Mouse (Mus musculus) lung, postnatal 14 days (tissue): ENCODE results near the gene Ganab.

Source experiments
- DNase-seq: peaks from one replicate; pipeline ENCODE4 v3.0.0; 2021

Gene Ganab

DNA sequence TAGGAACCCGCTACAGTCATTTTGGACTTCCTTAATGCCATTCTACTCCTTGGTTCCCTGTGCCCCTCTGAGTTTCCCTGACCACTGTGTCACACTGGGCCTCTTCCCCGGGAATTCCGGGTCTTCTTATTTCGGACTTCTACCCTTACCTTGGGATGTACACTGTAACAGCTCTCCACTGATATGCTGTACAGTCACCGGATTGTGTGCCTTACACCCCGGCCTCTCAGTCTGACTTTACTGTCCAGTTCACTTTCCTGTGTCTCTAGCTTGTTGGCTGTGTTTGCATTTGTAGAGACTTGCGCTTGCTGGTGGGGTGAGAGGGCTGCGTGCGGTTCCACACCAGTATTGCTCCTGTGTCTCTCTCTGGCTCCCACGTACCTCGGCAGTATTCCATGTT lies 32.2 kb downstream of the Ganab start:
- no peak for DNase-seq

DNA sequence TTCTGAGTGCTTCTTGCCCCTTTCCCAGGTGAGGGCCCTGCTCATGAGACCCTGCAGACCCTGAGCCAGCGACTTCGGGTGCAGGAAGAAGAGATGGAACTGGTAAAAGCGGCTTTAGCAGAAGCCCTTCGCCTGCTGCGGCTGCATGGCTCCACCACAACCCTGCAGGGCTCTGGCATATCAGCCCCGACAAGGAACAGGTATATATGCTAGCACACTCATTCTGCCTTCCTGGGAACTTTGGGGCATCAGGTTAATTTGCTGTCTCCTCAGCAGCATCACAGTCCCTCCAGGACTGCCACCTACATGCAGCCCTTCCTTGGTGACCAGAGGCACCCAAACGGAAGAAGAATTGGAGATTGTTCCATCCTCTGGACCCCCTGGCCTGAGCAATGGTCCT lies 32.9 kb downstream of the Ganab start:
- DNase-seq: no peak

DNA sequence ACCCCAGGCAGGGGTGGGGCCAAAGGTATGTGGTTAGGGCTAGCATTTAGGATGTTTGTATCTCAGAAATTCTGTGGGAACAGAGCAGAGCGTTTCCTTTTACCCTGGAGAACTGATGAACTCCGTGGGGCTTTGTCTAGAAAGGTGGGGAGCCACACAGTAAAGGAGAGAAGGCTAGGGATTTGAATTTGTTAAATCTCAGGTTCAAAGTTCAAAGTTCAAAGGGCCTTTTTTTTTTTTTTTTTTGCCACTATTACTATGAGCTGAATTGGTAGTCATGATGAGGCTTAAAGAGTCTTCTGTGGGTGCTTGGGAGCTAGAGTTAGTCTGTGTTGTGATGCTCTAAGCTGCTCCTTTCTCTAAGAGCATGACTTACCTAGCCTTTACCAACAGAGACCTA lies 38.9 kb downstream of the Ganab start:
- DNase-seq: no peak

DNA sequence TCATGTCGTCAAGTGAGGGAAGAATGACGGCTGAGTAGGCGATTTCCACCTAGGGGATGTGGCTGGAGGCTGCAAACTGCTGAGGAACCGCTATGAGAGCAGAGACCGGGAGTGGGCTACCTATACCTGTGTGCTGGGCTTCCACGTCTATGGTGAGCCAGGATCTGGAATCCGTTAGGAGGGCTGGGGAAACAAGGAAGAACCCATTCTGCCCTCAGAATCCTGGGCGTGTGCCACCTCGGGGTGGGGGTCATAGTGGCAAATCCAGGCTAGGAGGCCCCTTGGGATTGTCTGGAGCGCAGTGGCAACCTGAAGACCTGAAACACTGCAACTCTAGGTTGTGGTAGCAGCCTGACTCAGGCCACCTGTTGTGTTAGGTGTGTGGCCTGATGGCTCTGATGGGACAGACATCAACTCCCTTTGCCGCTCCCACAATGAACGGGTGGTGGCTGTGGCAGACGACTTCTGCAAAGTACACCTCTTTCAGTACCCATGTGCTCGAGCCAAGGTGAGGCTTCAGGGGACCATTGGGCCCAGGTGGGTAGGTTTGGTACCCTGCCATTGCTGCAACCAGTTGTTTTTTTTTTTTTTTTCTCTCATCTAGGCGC lies 42.8 kb downstream of the Ganab start:
- DNase-seq: no peak

GRCm38 (mm10) chr19:8941136-8941514 lies 43.3 kb downstream of the Ganab start:
- DNase-seq: no peak

GRCm38 (mm10) chr19:8941515-8942217 lies 43.8 kb downstream of the Ganab start, which contains the start of gene Mta2:
Gene Mta2 (plus strand): TSS chr19:8941875.
- peak; percentile 95 for DNase-seq

- peak; percentile 62 for DNase-seq
These were observed 44.5 kb downstream of the Ganab start for GRCm38 (mm10) chr19:8942276-8942964.

DNA sequence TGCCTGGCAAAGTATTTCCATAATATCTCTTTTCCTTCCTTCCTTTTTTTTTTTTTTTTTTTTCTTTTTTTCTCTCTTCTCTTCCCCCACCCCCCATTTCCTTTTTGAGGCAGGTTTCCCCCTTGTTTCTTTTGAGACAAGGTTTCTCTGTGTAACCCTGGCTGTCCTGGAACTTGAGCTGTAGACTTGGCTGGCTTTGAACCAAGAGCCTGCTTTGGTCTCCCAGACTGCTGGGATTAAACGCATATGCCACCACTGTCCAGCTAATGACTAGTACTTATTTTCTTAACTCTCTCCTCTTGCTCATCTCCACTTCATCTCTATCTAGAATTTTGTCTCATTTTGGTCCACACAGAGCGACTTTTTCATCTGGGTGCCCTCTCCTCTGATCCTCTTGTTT lies 45.2 kb downstream of the Ganab start:
- no peak for DNase-seq

DNA sequence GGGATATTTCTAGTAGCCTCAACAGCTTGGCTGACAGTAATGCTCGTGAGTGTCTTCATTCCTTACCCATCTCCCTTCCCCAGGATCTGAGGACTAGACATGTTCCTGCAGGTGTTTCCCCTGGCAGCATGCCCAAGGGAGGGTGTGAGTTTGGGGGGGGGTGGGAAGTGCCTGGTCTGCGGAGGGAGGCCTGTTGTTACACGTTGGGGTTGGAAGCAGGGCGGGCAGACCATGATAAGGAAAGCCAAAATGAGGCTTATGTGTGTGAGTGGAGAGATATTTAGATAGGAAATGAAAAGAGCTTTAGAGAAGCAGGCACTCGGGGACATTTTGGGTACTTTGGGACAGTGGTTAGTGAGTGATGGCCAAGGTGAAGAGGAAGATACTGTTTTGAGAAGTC lies 46.2 kb downstream of the Ganab start:
- no peak for DNase-seq

DNA sequence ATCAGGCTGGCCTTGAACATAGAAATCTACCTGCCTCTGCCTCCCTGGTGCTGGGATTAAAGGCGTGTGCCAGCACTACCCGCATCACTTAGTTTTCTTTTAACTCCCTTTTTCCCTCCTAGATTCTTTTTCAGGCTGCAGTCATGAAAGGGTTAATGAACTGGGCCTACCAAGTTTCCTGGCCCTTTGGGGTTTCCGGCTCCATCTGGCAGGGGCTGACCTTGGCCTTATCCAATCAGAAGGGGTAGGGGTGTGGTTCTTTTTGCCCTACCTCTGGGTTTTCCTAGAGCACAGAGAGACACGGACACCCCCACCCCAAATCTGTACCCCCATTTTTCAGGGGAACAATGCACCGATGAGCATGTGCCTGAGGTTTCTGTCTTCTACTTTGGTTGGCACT lies 46.9 kb downstream of the Ganab start:
- peak; percentile 76 for DNase-seq

DNA sequence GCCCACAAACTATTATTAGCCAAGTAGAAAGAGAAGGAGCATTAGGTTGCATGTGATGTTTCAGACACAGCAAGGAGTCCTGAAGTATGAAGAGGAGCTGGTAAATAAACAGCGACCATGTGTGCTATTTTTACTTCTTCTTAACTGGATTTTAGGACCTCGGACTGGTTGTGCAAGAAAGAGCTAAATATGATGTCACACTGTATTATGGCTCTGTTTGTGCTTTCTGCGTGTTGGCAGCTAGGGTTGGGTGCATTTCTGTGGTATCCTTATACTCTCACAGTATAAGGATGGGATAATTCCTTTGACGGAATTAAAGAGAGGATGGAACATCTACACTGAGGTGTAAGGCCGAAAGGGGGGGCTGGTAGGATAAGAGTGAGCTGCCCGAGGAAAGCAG lies 47.4 kb downstream of the Ganab start:
- DNase-seq: no peak

DNA sequence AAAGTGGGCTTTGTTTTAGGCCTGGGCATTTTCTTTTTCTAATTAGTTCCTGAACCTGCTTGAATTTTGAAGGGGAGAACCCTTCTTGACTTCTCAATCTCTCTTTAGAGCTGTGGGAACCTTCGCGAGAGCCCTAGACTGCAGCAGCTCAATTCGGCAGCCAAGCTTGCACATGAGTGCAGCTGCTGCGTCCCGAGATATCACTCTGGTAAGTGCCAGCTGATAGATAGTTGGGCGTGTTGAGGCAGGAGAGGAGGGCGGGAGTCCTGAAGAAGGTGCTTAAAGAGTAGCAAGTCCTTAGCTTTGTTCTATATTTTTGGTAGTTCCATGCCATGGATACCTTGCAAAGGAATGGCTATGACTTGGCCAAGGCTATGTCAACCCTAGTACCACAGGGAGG lies 49.1 kb downstream of the Ganab start:
- DNase-seq: no peak

- no peak for DNase-seq
These were observed 52.3 kb downstream of the Ganab start for GRCm38 (mm10) chr19:8950190-8950589.

DNA sequence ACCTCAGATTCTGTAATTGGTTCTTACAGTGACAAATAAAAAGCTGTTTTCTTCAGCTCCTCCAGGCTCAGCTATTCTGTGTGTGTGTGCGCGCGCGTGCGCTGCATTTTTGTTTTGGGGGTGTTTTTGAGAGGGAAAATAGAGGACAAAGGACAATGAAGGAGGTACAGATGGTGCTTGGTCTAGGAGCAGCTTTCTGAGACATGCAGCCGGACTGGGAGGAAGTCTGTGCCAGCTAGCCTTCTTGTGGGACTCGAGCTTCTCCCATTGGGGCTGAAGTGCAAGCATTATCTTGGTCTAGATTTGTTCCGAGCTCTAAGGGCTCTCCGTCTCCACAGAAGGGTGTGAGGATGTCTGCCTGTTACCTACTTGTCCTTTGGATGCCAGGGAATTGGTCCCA lies 54.4 kb downstream of the Ganab start:
- no peak for DNase-seq

DNA sequence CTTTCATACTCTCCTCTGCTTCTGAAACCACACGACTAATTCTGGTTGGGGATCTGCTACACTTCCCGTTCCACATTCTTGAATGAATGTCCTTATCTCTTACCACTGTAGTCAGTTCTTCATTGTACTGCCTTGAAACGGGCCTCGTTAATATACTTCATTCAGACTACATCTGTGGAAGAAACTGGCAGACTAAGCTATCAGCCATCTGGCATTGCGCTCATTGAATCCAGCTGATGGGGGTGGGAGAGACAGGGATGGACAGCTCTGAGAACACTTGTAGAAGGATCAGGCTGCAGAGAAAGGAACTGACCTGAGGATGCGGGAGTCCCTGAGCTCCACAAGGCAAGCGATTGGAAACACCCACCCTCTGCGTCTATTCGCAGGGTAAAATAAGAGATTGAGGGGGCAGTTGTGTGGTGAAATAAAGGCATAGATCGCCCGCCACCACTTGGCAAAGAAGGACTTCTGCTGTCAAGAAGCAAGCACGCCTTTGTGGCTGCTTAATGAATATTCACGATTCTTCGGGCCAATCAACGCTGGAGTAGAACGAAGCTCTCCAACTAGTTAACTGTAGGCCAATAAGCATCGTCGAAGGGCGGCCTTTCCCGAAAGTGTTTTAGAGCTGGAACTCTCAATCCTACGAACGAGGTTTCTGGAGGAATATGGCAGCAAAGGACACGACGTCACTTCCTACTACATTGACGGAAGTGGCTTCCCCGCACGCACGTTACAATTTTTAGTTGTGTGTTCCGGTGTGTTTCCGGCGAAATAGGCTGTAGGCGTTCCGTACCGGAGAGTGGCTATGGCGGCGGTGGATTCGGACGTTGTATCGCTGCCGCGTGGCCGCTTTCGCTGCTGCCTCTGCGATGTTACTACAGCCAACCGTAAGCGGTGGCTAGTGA lies 55.5 kb downstream of the Ganab start, which contains the start of gene Tut1:
Gene Tut1 (plus strand): TSS at position 713 of the 905 bp plus-strand sequence.
- peak; percentile 92 for DNase-seq

DNA sequence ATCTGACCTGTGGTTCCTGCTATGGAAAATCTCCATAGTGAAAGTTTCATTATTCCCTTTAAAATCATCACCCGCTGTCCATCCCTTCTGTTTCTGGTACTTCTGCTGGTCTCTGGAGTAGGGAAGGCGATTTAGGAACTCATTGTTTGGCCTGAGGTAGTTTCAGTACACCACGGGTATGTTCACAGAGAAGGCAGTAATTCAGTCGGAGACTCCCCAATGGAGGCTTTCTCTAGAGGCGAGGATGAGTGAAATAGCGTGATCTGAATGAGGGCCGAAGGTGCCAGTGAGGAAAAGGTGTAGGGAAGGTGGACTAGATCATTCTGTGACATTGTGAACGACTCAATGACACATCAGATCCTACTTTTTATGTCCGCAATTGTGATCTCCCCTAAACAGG lies 56.3 kb downstream of the Ganab start:
- DNase-seq: no peak

GRCm38 (mm10) chr19:8962256-8962655 lies 64.4 kb downstream of the Ganab start:
- no peak for DNase-seq

DNA sequence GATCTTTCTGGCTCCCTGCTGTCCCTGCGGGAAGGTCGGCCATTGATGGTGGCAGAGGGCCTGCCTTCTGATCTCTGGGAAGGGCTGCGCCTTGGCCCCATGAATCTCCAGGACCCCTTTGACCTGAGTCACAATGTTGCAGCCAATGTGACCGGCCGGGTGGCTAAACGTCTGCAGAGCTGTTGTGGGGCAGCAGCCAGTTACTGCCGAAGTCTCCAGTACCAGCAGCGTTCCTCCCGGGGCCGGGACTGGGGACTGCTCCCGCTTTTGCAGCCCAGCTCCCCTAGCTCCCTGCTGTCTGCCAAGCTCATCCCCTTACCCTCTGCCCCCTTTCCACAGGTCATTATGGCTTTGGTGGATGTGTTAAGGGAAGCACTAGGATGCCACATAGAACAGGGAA lies 67.2 kb downstream of the Ganab start:
- DNase-seq: no peak

- no peak for DNase-seq
These were observed 67.9 kb downstream of the Ganab start for GRCm38 (mm10) chr19:8965771-8966170.

DNA sequence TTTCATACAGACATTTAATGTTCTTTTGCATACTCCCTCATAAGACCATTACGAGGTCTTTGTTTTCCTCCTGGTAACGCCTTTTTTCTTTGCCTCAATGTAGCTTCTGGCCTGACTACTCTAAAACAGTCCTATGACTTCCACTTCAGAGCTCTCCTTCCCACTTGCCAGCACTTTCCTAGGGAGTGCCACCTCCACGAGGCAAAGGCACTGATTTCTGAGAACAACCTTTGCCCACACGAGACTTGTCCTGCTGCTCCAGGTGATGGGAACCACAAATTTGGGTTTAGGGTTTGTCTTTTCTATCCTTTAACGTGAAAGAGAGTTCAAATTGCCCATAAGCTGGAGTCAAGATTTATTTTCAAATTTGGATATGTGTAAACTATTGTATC lies 68.3 kb downstream of the Ganab start:
- no peak for DNase-seq
